Mouse (Mus musculus) testis, adult 2 months (tissue): Measurements from ENCODE around the gene Fto. TPM values are rescaled to one million over a fixed set of nuclear protein-coding genes. Genes with fewer than 3 reads are reported as not detected.

Experiments
- H3K27ac ChIP-seq: fragments of 200-500 bp; 2 replicates; pipeline ENCODE4 v1.5.1; 2012; ENCODE audit warnings: low read depth, low read length; ENCODE audit not compliant: control insufficient read depth, insufficient read depth
- H3K27me3 ChIP-seq: fragments of 200-500 bp; 2 replicates; pipeline ENCODE4 v1.6.1; 2012; ENCODE audit warnings: mild to moderate bottlenecking, low read length, moderate library complexity; ENCODE audit not compliant: control insufficient read depth, insufficient read depth
- H3K36me3 ChIP-seq: fragments of 200-500 bp; 2 replicates; pipeline ENCODE4 v1.6.1; 2012; ENCODE audit warnings: mild to moderate bottlenecking, low read length; ENCODE audit not compliant: control insufficient read depth, insufficient read depth
- H3K4me1 ChIP-seq: fragments of 200-500 bp; 2 replicates; pipeline ENCODE4 v1.6.1; 2012; ENCODE audit warnings: low read length; ENCODE audit not compliant: control insufficient read depth, insufficient read depth
- H3K4me3 ChIP-seq: fragments of 200-500 bp; 2 replicates; pipeline ENCODE4 v1.5.1; 2012; ENCODE audit warnings: low read depth, mild to moderate bottlenecking, low read length, moderate library complexity, mixed read lengths; ENCODE audit not compliant: control insufficient read depth
- CTCF ChIP-seq: fragments of 200-500 bp; IDR thresholded peaks from 2 replicates; pipeline ENCODE4 v1.5.1; 2012; ENCODE audit warnings: low read depth, mild to moderate bottlenecking, inconsistent platforms, low read length, moderate library complexity; ENCODE audit not compliant: control insufficient read depth, insufficient read depth, insufficient replicate concordance
- POLR2A ChIP-seq: fragments of 200-500 bp; IDR thresholded peaks from 2 replicates; pipeline ENCODE4 v1.6.1; 2012; ENCODE audit warnings: low read depth, mild to moderate bottlenecking, inconsistent platforms, low read length, moderate library complexity; ENCODE audit not compliant: control insufficient read depth
- polyA plus RNA-seq: library from polyadenylated mRNA; depleted of rRNA; stranded (reverse); fragments of >200 nt; gene quantifications from 2 replicates; pipeline ENCODE4 v1.2.3, GENCODE M21; 2012; rRNA removed

Gene Fto
- polyA plus RNA-seq: 55.9 and 56.4 TPM in 2 replicates

GRCm38 (mm10) chr8:91312835-91313832 lies at the start of gene Fto, which contains the start of gene Rpgrip1l:
Gene Fto, plus strand, starts transcription at chr8:91313525.
Gene Rpgrip1l, minus strand, starts transcription at chr8:91313262.
- peak within 1 kb of the TSS; percentile 83 for H3K27ac ChIP-seq

GRCm38 (mm10) chr8:91263939-91264338 lies 49.4 kb upstream of the Fto start:
- Histone ChIP-seq H3K36me3 (no peaks in the 10 kb centered on the region), H3K4me1 (no peaks in the 10 kb centered on the region), H3K27me3 (no peaks in the 10 kb centered on the region), H3K27ac (no peak overlapping the region), H3K4me3 (no peak overlapping the region)
- TF ChIP-seq POLR2A: no peak
- TF ChIP-seq CTCF: no peak

More at GRCm38 (mm10) chr8:91312835-91313832, at the start of gene Fto, which contains the start of gene Rpgrip1l:
- Histone ChIP-seq H3K4me3 (peak within 1 kb of the TSS; percentile 94), H3K36me3 (no peaks in the 10 kb centered on the region), H3K4me1 (no peaks in the 10 kb centered on the region), H3K27me3 (no peaks in the 10 kb centered on the region)
- peak; percentile 61; the same call in 1 of the 2 replicates for TF ChIP-seq POLR2A
- no peak for TF ChIP-seq CTCF

- TF ChIP-seq POLR2A: no peak
- TF ChIP-seq CTCF: no peak
- H3K36me3 ChIP-seq: no peaks in the 10 kb centered on the region; the same call in 1 of the 2 replicates
- no peaks in the 10 kb centered on the region for H3K27me3 ChIP-seq
- H3K27ac ChIP-seq: no peak overlapping the region
- H3K4me3 ChIP-seq: no peak overlapping the region
- no peaks in the 10 kb centered on the region for H3K4me1 ChIP-seq
These were observed 48.8 kb upstream of the Fto start for GRCm38 (mm10) chr8:91264564-91264963.

- no peaks in the 10 kb centered on the region for H3K4me1 ChIP-seq
- no peak overlapping the region for H3K4me3 ChIP-seq
- no peak for TF ChIP-seq POLR2A
- no peak for TF ChIP-seq CTCF
- no peaks in the 10 kb centered on the region; the same call in 1 of the 2 replicates for H3K36me3 ChIP-seq
- no peak overlapping the region for H3K27ac ChIP-seq
- no peaks in the 10 kb centered on the region for H3K27me3 ChIP-seq
These were observed 43.9 kb upstream of the Fto start for GRCm38 (mm10) chr8:91269374-91269958.

- Histone ChIP-seq H3K36me3 (no peaks in the 10 kb centered on the region; the same call in 1 of the 2 replicates), H3K27me3 (no peaks in the 10 kb centered on the region), H3K4me1 (no peaks in the 10 kb centered on the region), H3K4me3 (no peak overlapping the region), H3K27ac (no peak overlapping the region)
- TF ChIP-seq CTCF (no peak), POLR2A (no peak)
These were observed 39.8 kb upstream of the Fto start for GRCm38 (mm10) chr8:91273493-91273892.

GRCm38 (mm10) chr8:91276337-91276736 lies 37.0 kb upstream of the Fto start:
- TF ChIP-seq CTCF (peak; percentile 67; the same call in 1 of the 2 replicates), POLR2A (no peak)
- Histone ChIP-seq H3K27ac (no peak overlapping the region), H3K27me3 (no peaks in the 10 kb centered on the region), H3K4me3 (no peak overlapping the region), H3K36me3 (no peaks in the 10 kb centered on the region), H3K4me1 (no peaks in the 10 kb centered on the region)

GRCm38 (mm10) chr8:91278060-91278459 lies 35.3 kb upstream of the Fto start:
- no peaks in the 10 kb centered on the region for H3K27me3 ChIP-seq
- no peaks in the 10 kb centered on the region for H3K36me3 ChIP-seq
- no peak overlapping the region for H3K27ac ChIP-seq
- no peak overlapping the region for H3K4me3 ChIP-seq
- H3K4me1 ChIP-seq: no peaks in the 10 kb centered on the region
- TF ChIP-seq POLR2A: no peak
- no peak for TF ChIP-seq CTCF
